Mouse (Mus musculus): ENCODE measurements around the gene Mfng. TPM values are rescaled to one million over a fixed set of nuclear protein-coding genes. Genes with fewer than 3 reads are reported as not detected.

Mfng gene
- polyA plus RNA-seq, 1 experiment from 2014 or later: 13.7 TPM

- H3K27me3 ChIP-seq (replicated peaks; ENCODE audit: control insufficient read depth, insufficient read depth, low read length): no peaks in the 10 kb centered on the region
- peak overlapping the region; percentile 34; the same call in 1 of the 2 replicates for H3K27ac ChIP-seq (replicated peaks; ENCODE audit: low read depth, low read length)
- peaks cover 4% of the 10 kb centered on the region; the same call in 1 of the 2 replicates for H3K4me1 ChIP-seq (ENCODE audit: control insufficient read depth, insufficient read depth, low read length)
- ATAC-seq (ENCODE audit: low read depth) (no peak), DNase-seq (ENCODE audit: low spot score) (no peak)
- H3K4me2 ChIP-seq (ENCODE audit: low read depth, low read length): peak overlapping the region; percentile 35
- H3K4me3 ChIP-seq (ENCODE audit: low read depth, low read length): peak overlapping the region; percentile 23
- H3K9ac ChIP-seq (ENCODE audit: low read depth, low read length): peak overlapping the region; percentile 28; the same call in 1 of the 2 replicates
- no peaks in the 10 kb centered on the region; the same call in 1 of the 2 replicates for H3K9me3 ChIP-seq (ENCODE audit: control insufficient read depth, low read length)
- whole genome bisulfite sequencing: 41% methylated on average over 13 of the region's 14 CpGs
- no peaks in the 10 kb centered on the region for H3K36me3 ChIP-seq (ENCODE audit: control insufficient read depth, insufficient read depth, low read length)
Measured at GRCm38 (mm10) chr15:78772856-78773255, 419 bp downstream of the Mfng start.

- Histone ChIP-seq H3K27me3 (replicated peaks; ENCODE audit: control insufficient read depth, insufficient read depth, low read length) (no peaks in the 10 kb centered on the region), H3K9me3 (ENCODE audit: control insufficient read depth, low read length) (no peaks in the 10 kb centered on the region; the same call in 1 of the 2 replicates), H3K36me3 (ENCODE audit: control insufficient read depth, insufficient read depth, low read length) (no peaks in the 10 kb centered on the region), H3K4me3 (ENCODE audit: low read depth, low read length) (peak overlapping the region; percentile 23), H3K4me2 (ENCODE audit: low read depth, low read length) (peak overlapping the region; percentile 35), H3K9ac (ENCODE audit: low read depth, low read length) (peak overlapping the region; percentile 28; the same call in 1 of the 2 replicates), H3K27ac (replicated peaks; ENCODE audit: low read depth, low read length) (no peak overlapping the region), H3K4me1 (ENCODE audit: control insufficient read depth, insufficient read depth, low read length) (peaks cover 4% of the 10 kb centered on the region; the same call in 1 of the 2 replicates)
- 43% methylated on average over 4 of the region's 4 CpGs for WGBS
- no peak for DNase-seq (ENCODE audit: low spot score)
- no peak; the same call in 1 of the 2 replicates for ATAC-seq (ENCODE audit: low read depth)
Measured at GRCm38 (mm10) chr15:78772368-78772763, 909 bp downstream of the Mfng start.

- H3K4me2 ChIP-seq (ENCODE audit: low read depth, low read length): peak overlapping the region; percentile 35; the same call in 1 of the 2 replicates
- H3K4me3 ChIP-seq (ENCODE audit: low read depth, low read length): peak overlapping the region; percentile 23
- 50% methylated on average over 17 of the region's 19 CpGs for WGBS
- H3K27ac ChIP-seq (replicated peaks; ENCODE audit: low read depth, low read length): no peak overlapping the region; the same call in 1 of the 2 replicates
- DNase-seq (ENCODE audit: low spot score) (peak; percentile 33), ATAC-seq (ENCODE audit: low read depth) (no peak)
- no peaks in the 10 kb centered on the region for H3K27me3 ChIP-seq (replicated peaks; ENCODE audit: control insufficient read depth, insufficient read depth, low read length)
- H3K4me1 ChIP-seq (ENCODE audit: control insufficient read depth, insufficient read depth, low read length): peaks cover 4% of the 10 kb centered on the region; the same call in 1 of the 2 replicates
- H3K9me3 ChIP-seq (ENCODE audit: control insufficient read depth, low read length): no peaks in the 10 kb centered on the region; the same call in 1 of the 2 replicates
- H3K36me3 ChIP-seq (ENCODE audit: control insufficient read depth, insufficient read depth, low read length): no peaks in the 10 kb centered on the region
- H3K9ac ChIP-seq (ENCODE audit: low read depth, low read length): peak overlapping the region; percentile 41; the same call in 1 of the 2 replicates
Measured at GRCm38 (mm10) chr15:78771531-78772367, 1.5 kb downstream of the Mfng start.

GRCm38 (mm10) chr15:78770983-78771355 lies 2.3 kb downstream of the Mfng start:
- DNase-seq (ENCODE audit: low spot score) (peak; percentile 61), ATAC-seq (ENCODE audit: low read depth) (peak; percentile 17; the same call in 1 of the 2 replicates)
- H3K9ac ChIP-seq (ENCODE audit: low read depth, low read length): no peak overlapping the region
- no peaks in the 10 kb centered on the region for H3K36me3 ChIP-seq (ENCODE audit: control insufficient read depth, insufficient read depth, low read length)
- H3K4me2 ChIP-seq (ENCODE audit: low read depth, low read length): peak overlapping the region; percentile 19; the same call in 1 of the 2 replicates
- H3K27ac ChIP-seq (replicated peaks; ENCODE audit: low read depth, low read length): peak overlapping the region; percentile 45
- peaks cover 4% of the 10 kb centered on the region; the same call in 1 of the 2 replicates for H3K4me1 ChIP-seq (ENCODE audit: control insufficient read depth, insufficient read depth, low read length)
- no peaks in the 10 kb centered on the region for H3K27me3 ChIP-seq (replicated peaks; ENCODE audit: control insufficient read depth, insufficient read depth, low read length)
- no peak overlapping the region for H3K4me3 ChIP-seq (ENCODE audit: low read depth, low read length)
- WGBS: 43% methylated on average over 5 of the region's 5 CpGs
- H3K9me3 ChIP-seq (ENCODE audit: control insufficient read depth, low read length): no peaks in the 10 kb centered on the region; the same call in 1 of the 2 replicates

GRCm38 (mm10) chr15:78770234-78770982 lies 2.9 kb downstream of the Mfng start:
- no peaks in the 10 kb centered on the region for H3K27me3 ChIP-seq (replicated peaks; ENCODE audit: control insufficient read depth, insufficient read depth, low read length)
- H3K4me3 ChIP-seq (ENCODE audit: low read depth, low read length): no peak overlapping the region
- ATAC-seq (ENCODE audit: low read depth): no peak
- H3K36me3 ChIP-seq (ENCODE audit: control insufficient read depth, insufficient read depth, low read length): no peaks in the 10 kb centered on the region
- peak overlapping the region; percentile 45 for H3K27ac ChIP-seq (replicated peaks; ENCODE audit: low read depth, low read length)
- no peaks in the 10 kb centered on the region; the same call in 1 of the 2 replicates for H3K9me3 ChIP-seq (ENCODE audit: control insufficient read depth, low read length)
- H3K4me1 ChIP-seq (ENCODE audit: control insufficient read depth, insufficient read depth, low read length): peaks cover 4% of the 10 kb centered on the region; the same call in 1 of the 2 replicates
- no peak overlapping the region for H3K4me2 ChIP-seq (ENCODE audit: low read depth, low read length)
- no peak overlapping the region for H3K9ac ChIP-seq (ENCODE audit: low read depth, low read length)
- no peak for DNase-seq (ENCODE audit: low spot score)
- WGBS: 65% methylated on average over 9 of the region's 9 CpGs

GRCm38 (mm10) chr15:78769064-78769463 lies 4.2 kb downstream of the Mfng start:
- no peak for DNase-seq (ENCODE audit: low spot score)
- Histone ChIP-seq H3K4me1 (ENCODE audit: control insufficient read depth, insufficient read depth, low read length) (peaks cover 4% of the 10 kb centered on the region; the same call in 1 of the 2 replicates), H3K27ac (replicated peaks; ENCODE audit: low read depth, low read length) (no peak overlapping the region), H3K9ac (ENCODE audit: low read depth, low read length) (no peak overlapping the region), H3K36me3 (ENCODE audit: control insufficient read depth, insufficient read depth, low read length) (no peaks in the 10 kb centered on the region), H3K4me2 (ENCODE audit: low read depth, low read length) (no peak overlapping the region), H3K4me3 (ENCODE audit: low read depth, low read length) (no peak overlapping the region), H3K9me3 (ENCODE audit: control insufficient read depth, low read length) (no peaks in the 10 kb centered on the region; the same call in 1 of the 2 replicates), H3K27me3 (replicated peaks; ENCODE audit: control insufficient read depth, insufficient read depth, low read length) (no peaks in the 10 kb centered on the region)
- 85% methylated on average over 4 of the region's 4 CpGs for WGBS
- ATAC-seq (ENCODE audit: low read depth): no peak

GRCm38 (mm10) chr15:78763704-78764103 lies 9.6 kb downstream of the Mfng start:
- Histone ChIP-seq H3K27me3 (replicated peaks; ENCODE audit: control insufficient read depth, insufficient read depth, low read length) (no peaks in the 10 kb centered on the region), H3K4me3 (ENCODE audit: low read depth, low read length) (no peak overlapping the region), H3K4me2 (ENCODE audit: low read depth, low read length) (no peak overlapping the region), H3K9ac (ENCODE audit: low read depth, low read length) (no peak overlapping the region), H3K4me1 (ENCODE audit: control insufficient read depth, insufficient read depth, low read length) (no peaks in the 10 kb centered on the region; the same call in 1 of the 2 replicates), H3K36me3 (ENCODE audit: control insufficient read depth, insufficient read depth, low read length) (no peaks in the 10 kb centered on the region), H3K9me3 (ENCODE audit: control insufficient read depth, low read length) (no peaks in the 10 kb centered on the region), H3K27ac (replicated peaks; ENCODE audit: low read depth, low read length) (peak overlapping the region; percentile 6; the same call in 1 of the 2 replicates)
- ATAC-seq (ENCODE audit: low read depth) (peak; percentile 51), DNase-seq (ENCODE audit: low spot score) (peak; percentile 72)
- WGBS: 59% methylated on average over 5 of the region's 5 CpGs

- 31% methylated on average over 7 of the region's 10 CpGs for WGBS
Measured at GRCm38 (mm10) chr15:78763210-78763609, 10.1 kb downstream of the Mfng start.

More at GRCm38 (mm10) chr15:78763210-78763609, 10.1 kb downstream of the Mfng start:
- Histone ChIP-seq H3K36me3 (ENCODE audit: control insufficient read depth, insufficient read depth, low read length) (no peaks in the 10 kb centered on the region), H3K9ac (ENCODE audit: low read depth, low read length) (no peak overlapping the region), H3K4me1 (ENCODE audit: control insufficient read depth, insufficient read depth, low read length) (no peaks in the 10 kb centered on the region; the same call in 1 of the 2 replicates), H3K27me3 (replicated peaks; ENCODE audit: control insufficient read depth, insufficient read depth, low read length) (no peaks in the 10 kb centered on the region), H3K4me3 (ENCODE audit: low read depth, low read length) (no peak overlapping the region), H3K9me3 (ENCODE audit: control insufficient read depth, low read length) (no peaks in the 10 kb centered on the region), H3K4me2 (ENCODE audit: low read depth, low read length) (no peak overlapping the region), H3K27ac (replicated peaks; ENCODE audit: low read depth, low read length) (peak overlapping the region; percentile 6; the same call in 1 of the 2 replicates)
- ATAC-seq (ENCODE audit: low read depth) (peak; percentile 67), DNase-seq (ENCODE audit: low spot score) (peak; percentile 73)
